Mouse (Mus musculus) hindbrain, postnatal 0 days (tissue): ENCODE results near the gene Hcrtr1. TPM values are rescaled to one million over a fixed set of nuclear protein-coding genes. Genes with fewer than 3 reads are reported as not detected.
A peak's percentile ranks its signal among the peaks of the same experiment; 100 is the strongest.

Experiments
- ATAC-seq: fragments of 200-750 bp; cut with Nextera tagmentation; 2 replicates; pipeline ENCODE4 v1.8.0; 2017; ENCODE audit warnings: mild to moderate bottlenecking, moderate TSS enrichment, moderate library complexity
- DNase-seq: peaks from one replicate; pipeline ENCODE4 v3.0.0-alpha.2; 2015; ENCODE audit warnings: low spot score
- H3K27ac ChIP-seq: fragments of 300-500 bp; sonication (generic); 2 replicates; pipeline ENCODE4 v1.5.1; 2014; ENCODE audit warnings: mild to moderate bottlenecking
- H3K27me3 ChIP-seq: fragments of 300-500 bp; sonication (generic); 2 replicates; pipeline ENCODE4 v1.6.1; 2014; ENCODE audit warnings: low read length, mixed read lengths; ENCODE audit not compliant: insufficient read depth
- H3K36me3 ChIP-seq: fragments of 300-500 bp; sonication (generic); 2 replicates; pipeline ENCODE4 v1.6.1; 2014; ENCODE audit warnings: low read length, mixed read lengths; ENCODE audit not compliant: insufficient read depth
- H3K4me1 ChIP-seq: fragments of 300-500 bp; sonication (generic); 2 replicates; pipeline ENCODE4 v1.6.1; 2014; ENCODE audit warnings: antibody characterized with exemption, low read length, mixed read lengths; ENCODE audit not compliant: insufficient read depth
- H3K4me2 ChIP-seq: fragments of 300-500 bp; sonication (generic); 2 replicates; pipeline ENCODE4 v1.6.1; 2014; ENCODE audit warnings: low read depth, mild to moderate bottlenecking, low read length, moderate library complexity, mixed read lengths
- H3K4me3 ChIP-seq: fragments of 300-500 bp; sonication (generic); 2 replicates; pipeline ENCODE4 v1.5.1; 2014; ENCODE audit warnings: low read length
- H3K9ac ChIP-seq: fragments of 300-500 bp; sonication (generic); replicated peaks from 2 replicates; pipeline ENCODE4 v1.6.1; 2014; ENCODE audit warnings: mild to moderate bottlenecking, low read length, moderate library complexity, mixed read lengths
- H3K9me3 ChIP-seq: fragments of 300-500 bp; sonication (generic); 2 replicates; pipeline ENCODE4 v1.6.1; 2016; ENCODE audit warnings: low read length, mixed read lengths
- CTCF ChIP-seq: IDR thresholded peaks from 2 replicates; pipeline ENCODE4 v1.5.1; 2016; ENCODE audit warnings: antibody characterized with exemption, control low read depth, low read depth
- WGBS: fragments of 180-500 bp; shearing (Covaris S2); extraction: QIAGEN DNeasy Blood & Tissue Kit; methylation state at CpG from one replicate; pipeline ENCODE4 v1.1.7; 2014; 5-methylcytosine and 5-hydroxymethylcytosine counted together
- polyA plus RNA-seq: library from polyadenylated mRNA; unstranded; fragments of >200 nt; fragmentation: Nextera tagmentation; extraction: Ambion mirVana; gene quantifications from 2 replicates; pipeline ENCODE4 v1.2.1, GENCODE M21; 2015
- total RNA-seq: library from RNA; depleted of rRNA; stranded (reverse); fragments of >200 nt; gene quantifications from 2 replicates; pipeline ENCODE4 v1.2.3, GENCODE M21; 2014

Gene Hcrtr1
- total and polyA plus RNA-seq, 2 experiments from 2014 or later: 12.1 to 24.2 TPM

DNA sequence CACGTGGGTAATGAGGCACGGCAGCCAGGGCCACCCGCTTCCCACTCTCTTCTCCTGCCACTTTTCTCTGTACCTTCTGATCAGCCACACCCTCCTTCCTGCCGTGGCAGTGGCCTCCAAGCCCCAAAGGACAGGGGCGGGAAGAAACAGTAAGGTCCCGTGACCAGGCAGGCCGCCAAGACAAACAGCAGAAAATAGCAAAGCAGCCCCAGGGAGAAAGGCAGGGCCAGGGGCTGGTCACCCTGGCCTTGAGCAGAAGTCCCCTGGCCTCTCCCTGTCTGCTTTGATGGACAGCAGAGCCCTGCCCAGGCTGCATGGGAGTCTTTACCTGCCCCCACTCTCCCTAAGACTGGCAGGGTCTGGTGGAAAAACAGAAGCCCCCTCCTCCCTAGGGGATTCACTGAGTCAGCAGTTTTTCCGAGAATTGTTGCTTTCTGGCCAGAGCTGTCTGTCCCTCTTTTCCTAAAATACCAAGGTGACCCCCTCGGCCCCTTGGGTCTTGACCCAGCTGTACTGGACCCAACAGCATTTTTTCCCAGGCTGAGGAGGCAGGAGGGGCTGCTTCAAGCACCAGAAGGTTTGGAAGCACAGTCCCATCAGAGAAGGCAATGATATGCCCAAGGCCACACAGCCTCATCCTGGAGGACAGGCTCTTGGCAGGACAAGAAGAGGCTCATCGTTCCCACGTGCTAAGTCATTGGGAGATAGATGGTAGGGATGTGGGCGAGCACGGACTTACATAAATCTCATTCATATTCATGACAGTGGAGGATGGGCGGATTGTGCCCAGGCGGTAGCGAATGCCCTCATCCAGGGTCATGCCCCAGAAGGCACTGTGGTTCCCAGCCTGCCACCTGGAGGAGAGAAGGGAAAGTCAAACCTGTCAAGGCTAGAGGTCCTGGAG lies 29.4 kb upstream of the Hcrtr1 start:
- peak; percentile 20; the same call in 1 of the 2 replicates for TF ChIP-seq CTCF
- Histone ChIP-seq H3K27ac (no peak overlapping the region), H3K4me3 (no peak overlapping the region), H3K9ac (no peak overlapping the region), H3K27me3 (peaks cover 8% of the 10 kb centered on the region; the same call in 1 of the 2 replicates), H3K36me3 (no peaks in the 10 kb centered on the region), H3K4me1 (no peaks in the 10 kb centered on the region), H3K4me2 (0 out of 2 replicates have a peak overlapping the region, but pooled peaks have one; percentile 8), H3K9me3 (no peaks in the 10 kb centered on the region)
- DNase-seq: peak; percentile 51
- 26% methylated on average over 16 of the region's 16 CpGs for WGBS
- peak; percentile 35; the same call in 1 of the 2 replicates for ATAC-seq

DNA sequence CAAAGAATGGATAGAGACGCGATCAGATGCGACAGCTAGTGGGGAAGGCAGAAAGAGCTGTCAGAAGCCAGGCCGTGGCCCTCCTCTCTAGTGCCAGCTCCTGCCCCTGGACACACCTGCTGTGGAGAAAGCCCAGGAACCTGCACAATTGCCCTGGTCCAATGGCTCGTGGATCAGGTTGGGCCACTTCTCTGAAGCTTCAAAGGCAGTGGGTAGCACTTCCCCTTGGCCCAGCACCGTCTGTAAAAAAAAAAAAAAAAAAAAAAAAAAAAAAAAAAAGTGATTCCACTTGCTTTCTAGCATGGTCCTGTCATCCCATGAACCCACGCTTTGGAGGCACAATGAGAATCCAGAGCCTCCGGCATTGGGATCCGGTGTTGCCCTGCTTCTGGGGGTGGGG lies 28.7 kb upstream of the Hcrtr1 start:
- no peaks in the 10 kb centered on the region for H3K9me3 ChIP-seq
- H3K4me1 ChIP-seq: no peaks in the 10 kb centered on the region
- peak overlapping the region; percentile 8; the same call in 1 of the 2 replicates for H3K4me2 ChIP-seq
- H3K4me3 ChIP-seq: no peak overlapping the region
- ATAC-seq: no peak
- H3K27ac ChIP-seq: no peak overlapping the region
- no peak for DNase-seq
- no peak for TF ChIP-seq CTCF
- H3K9ac ChIP-seq: no peak overlapping the region
- no peaks in the 10 kb centered on the region for H3K36me3 ChIP-seq
- WGBS: 43% methylated on average over 9 of the region's 9 CpGs
- H3K27me3 ChIP-seq: peaks cover 12% of the 10 kb centered on the region; the same call in 1 of the 2 replicates

DNA sequence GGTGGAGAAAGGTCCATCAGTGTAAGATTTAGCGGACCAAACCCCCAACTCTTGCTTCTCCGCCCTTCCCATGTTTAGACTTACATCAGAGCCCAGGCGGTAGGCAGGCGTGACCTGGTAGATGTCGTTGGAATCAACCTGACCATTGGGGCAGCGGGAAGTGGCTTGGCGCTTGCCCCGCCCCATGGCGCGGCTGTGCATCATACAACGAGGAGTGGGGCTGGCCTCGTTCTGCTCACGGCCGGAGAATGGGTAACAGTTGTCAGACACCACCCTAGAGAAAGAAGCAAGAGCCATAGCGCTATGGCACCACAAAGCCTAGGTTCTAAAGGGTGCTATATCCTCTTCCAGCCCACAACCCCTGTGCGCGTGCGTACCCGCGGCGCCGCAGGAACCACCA lies 28.2 kb upstream of the Hcrtr1 start:
- DNase-seq (no peak), ATAC-seq (no peak)
- Histone ChIP-seq H3K4me2 (peak overlapping the region; percentile 0; the same call in 1 of the 2 replicates), H3K27ac (no peak overlapping the region), H3K4me1 (no peaks in the 10 kb centered on the region), H3K9me3 (no peaks in the 10 kb centered on the region), H3K4me3 (no peak overlapping the region), H3K9ac (no peak overlapping the region), H3K27me3 (peaks cover 12% of the 10 kb centered on the region; the same call in 1 of the 2 replicates), H3K36me3 (no peaks in the 10 kb centered on the region)
- TF ChIP-seq CTCF: no peak
- 61% methylated on average over 22 of the region's 22 CpGs for WGBS

DNA sequence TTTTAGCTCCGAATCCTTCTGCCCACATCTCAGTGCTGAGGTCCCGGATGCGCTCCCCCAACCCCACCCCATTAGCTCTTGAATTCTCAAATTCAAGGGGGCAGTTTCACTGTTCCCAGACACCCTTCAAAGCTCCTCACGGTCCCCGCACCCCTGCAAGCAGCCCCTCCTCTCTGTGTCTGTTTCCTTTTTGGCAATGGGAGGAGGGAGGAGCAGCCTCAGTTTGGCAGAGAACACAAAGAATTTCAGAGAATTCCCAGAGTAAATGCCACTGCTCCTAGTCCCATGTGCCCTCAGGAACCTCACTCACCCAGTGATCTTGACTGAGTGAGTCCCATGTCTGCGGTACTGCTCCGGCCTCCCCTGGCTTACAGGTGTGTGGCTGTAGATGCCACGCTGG lies 27.4 kb upstream of the Hcrtr1 start:
- no peak for TF ChIP-seq CTCF
- no peak overlapping the region for H3K27ac ChIP-seq
- H3K27me3 ChIP-seq: peaks cover 12% of the 10 kb centered on the region; the same call in 1 of the 2 replicates
- no peaks in the 10 kb centered on the region for H3K36me3 ChIP-seq
- ATAC-seq (no peak), DNase-seq (no peak)
- H3K4me2 ChIP-seq: no peak overlapping the region
- no peak overlapping the region for H3K9ac ChIP-seq
- no peaks in the 10 kb centered on the region for H3K9me3 ChIP-seq
- H3K4me1 ChIP-seq: no peaks in the 10 kb centered on the region
- no peak overlapping the region for H3K4me3 ChIP-seq
- 76% methylated on average over 8 of the region's 8 CpGs for WGBS

DNA sequence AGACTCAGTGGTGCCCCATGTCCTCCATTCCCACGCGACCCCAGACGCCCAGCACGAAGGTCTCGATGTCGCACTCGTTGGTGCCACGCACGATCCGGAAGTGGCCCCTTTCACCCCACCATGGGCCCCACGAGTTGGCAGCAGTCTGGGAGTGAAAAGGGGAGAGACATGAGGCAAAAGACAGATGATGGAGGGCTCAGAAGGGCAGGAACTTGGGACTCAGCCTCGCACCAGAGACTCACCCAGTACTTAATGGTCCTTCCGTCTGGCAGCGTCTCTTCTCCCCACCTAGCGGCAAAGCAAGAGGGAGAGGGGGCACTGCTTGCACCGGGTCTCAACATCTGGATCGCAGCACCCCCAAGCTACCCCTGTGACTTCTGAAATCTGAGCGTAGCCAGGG lies 26.9 kb upstream of the Hcrtr1 start:
- Histone ChIP-seq H3K36me3 (no peaks in the 10 kb centered on the region), H3K9me3 (no peaks in the 10 kb centered on the region), H3K4me1 (no peaks in the 10 kb centered on the region), H3K4me3 (no peak overlapping the region), H3K27me3 (peaks cover 12% of the 10 kb centered on the region; the same call in 1 of the 2 replicates), H3K27ac (no peak overlapping the region), H3K4me2 (no peak overlapping the region), H3K9ac (no peak overlapping the region)
- DNase-seq (no peak), ATAC-seq (no peak)
- TF ChIP-seq CTCF: no peak
- WGBS: 83% methylated on average over 18 of the region's 18 CpGs

DNA sequence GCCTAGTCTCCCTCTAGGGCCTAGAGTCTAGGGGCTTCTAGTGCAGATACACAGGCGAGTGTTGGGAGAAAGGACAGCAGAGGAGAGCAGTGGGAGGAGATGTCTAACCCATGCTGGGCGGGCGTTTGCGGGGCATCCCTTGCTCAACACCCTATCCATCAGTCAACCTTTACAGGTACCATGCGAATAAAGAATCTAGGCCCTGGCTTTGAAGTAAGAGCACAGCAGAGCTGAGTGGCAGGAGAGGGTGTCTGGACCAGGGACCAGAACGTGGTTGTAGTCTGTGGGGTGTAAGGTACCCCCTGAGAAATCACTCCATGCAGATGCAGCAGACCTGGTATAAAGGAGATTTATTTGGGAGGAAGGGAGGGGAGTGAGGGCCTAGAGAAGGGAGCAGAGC lies 25.0 kb upstream of the Hcrtr1 start:
- Histone ChIP-seq H3K9me3 (no peaks in the 10 kb centered on the region), H3K4me1 (no peaks in the 10 kb centered on the region), H3K4me3 (no peak overlapping the region), H3K27ac (no peak overlapping the region), H3K27me3 (peaks cover 12% of the 10 kb centered on the region; the same call in 1 of the 2 replicates), H3K36me3 (no peaks in the 10 kb centered on the region), H3K9ac (no peak overlapping the region), H3K4me2 (no peak overlapping the region)
- TF ChIP-seq CTCF: no peak
- DNase-seq (no peak), ATAC-seq (no peak)
- 83% methylated on average over 6 of the region's 6 CpGs for WGBS
